Mouse (Mus musculus) right cerebral cortex, postnatal 36 days (tissue): Measurements from ENCODE around the gene Nemf.

ENCODE experiments used
- DNase-seq, 2 experiments: peaks; one replicate each; pipeline ENCODE4 v3.0.0; 2022; ENCODE audit warnings: low spot score in 2 of 2, mixed read lengths in 1 of 2

Nemf gene

GRCm38 (mm10) chr12:69304051-69304450, 52.9 kb downstream of the Nemf start:
- DNase-seq, result no peak

- no peak for DNase-seq
Measured at GRCm38 (mm10) chr12:69302171-69302570, 54.8 kb downstream of the Nemf start.

DNA sequence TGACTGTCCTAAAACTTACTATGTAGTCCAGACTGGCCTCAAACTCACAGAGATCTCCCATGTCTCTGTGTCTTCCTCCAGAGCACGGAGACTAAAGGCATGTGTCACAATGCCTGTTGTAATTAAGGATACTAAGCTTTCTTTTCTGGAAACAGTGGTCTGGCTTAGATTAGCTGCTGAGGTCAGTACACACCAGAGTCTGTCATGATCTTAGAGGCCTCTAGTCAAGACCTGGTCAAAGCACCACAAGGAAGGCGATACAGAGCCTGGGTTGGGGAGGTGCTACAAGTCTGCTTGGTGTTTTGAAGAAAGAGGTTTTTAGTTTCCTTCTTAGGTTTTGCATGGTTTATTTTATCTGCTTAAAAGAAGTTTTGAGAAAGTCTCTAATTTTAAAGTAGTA, 56.6 kb downstream of the Nemf start:
- DNase-seq, result no peak

DNA sequence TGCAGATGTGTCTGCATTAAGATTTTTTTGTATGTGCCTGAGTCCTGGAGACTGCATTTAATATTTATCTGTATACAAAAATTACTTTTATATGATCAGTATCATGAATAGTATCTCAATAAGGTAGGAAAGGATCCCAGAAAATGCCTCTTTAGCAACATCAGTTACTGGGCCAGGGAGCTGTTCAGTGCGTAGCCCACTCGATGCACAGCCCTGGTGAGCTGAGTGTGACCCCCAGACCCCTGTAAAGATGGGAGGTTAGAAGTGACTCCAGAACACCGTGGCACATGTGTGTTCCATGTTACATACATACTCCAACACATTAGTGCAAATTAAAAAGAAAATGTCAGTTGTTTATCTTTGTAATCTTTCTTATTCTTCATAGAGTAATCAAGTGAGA, 57.1 kb downstream of the Nemf start:
- DNase-seq, result no peak

- no peak for DNase-seq
Measured at GRCm38 (mm10) chr12:69299231-69299630, 57.7 kb downstream of the Nemf start.

DNA sequence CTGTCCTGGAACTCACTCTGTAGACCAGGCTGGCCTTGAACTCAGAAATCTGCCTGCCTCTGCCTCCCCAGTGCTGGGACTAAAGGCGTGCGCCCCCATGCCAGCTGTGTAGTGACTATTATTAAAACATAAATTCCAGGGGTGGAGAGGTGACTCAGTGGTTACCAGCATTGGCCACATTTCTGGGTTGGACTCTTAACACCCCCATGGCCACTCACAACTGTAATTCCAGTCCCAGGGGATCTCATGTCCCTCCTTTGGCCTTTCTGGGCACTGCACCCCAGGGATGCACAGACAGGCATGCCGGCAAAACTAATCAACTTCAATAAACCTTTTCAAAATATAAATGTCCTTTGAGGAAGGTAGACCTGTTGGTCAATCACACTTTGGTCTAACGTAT, 58.7 kb downstream of the Nemf start:
- no peak for DNase-seq

- no peak for DNase-seq
Measured at GRCm38 (mm10) chr12:69297411-69298150, 59.4 kb downstream of the Nemf start.

GRCm38 (mm10) chr12:69296511-69297410, 60.2 kb downstream of the Nemf start, which contains the start of gene Klhdc2:
Gene Klhdc2, plus strand, starts transcription at chr12:69296681.
- DNase-seq, result peak; percentile 86 to 88

DNA sequence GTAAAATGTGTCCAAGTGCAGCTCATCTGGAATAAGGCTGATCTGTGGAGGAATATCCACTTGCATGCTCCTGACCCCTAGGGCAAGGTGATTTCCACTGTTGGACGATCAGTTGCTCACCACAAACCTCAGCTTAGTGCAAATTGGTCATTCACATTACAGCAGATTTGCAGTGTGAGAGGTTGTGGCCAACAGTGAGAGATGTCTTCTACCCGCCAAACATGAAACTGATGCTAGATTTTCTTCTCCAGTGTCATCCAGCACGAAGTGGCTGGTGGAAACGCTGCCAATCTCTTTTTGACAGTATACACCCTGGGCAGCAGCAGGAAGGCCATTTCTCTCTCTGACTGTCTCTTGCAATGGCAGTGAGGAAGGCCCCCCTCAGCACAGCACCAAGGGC, 61.3 kb downstream of the Nemf start:
- DNase-seq, result no peak

- no peak for DNase-seq
Measured at GRCm38 (mm10) chr12:69294936-69295335, 62.0 kb downstream of the Nemf start.

GRCm38 (mm10) chr12:69293815-69294214, 63.1 kb downstream of the Nemf start:
- DNase-seq, result no peak

DNA sequence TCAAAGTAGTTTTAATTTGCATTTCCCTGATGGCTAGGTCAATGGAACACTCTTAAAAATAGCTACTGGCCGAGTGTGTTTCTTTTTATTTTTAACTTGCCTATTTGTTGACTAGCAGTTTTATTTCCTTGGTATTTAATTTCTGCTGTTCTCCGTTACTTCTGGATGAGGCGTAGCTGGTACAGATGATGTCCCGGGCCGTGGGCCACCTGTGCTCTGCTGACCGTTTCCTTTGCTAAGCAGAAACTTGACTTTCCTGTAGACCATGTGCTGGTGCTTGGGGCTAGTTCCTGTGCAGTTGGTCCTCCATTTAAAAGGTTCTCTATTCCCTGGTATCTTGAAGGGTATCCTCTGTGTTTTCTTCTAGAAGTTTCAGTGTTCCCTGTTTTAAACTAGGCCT, 64.6 kb downstream of the Nemf start:
- no peak for DNase-seq

DNA sequence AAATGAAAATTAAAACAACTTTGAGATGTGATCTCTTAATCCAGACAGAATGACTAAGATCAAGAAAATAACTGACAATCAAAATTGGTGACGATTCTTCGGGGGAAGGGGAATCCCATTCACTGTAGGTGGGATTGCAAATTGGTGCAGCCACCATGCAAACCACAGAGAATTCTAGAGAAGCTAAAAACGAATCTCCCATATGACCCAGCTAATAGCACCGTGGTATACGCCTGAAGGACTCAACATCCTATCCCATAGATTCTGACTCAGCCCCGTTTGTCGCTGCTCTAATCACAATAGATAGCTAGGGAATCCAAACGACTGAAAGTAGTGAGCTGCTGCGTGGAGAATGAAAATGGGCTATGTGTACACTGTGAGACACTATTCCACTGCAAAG, 68.3 kb downstream of the Nemf start:
- DNase-seq, result no peak

- DNase-seq, result no peak
Measured at GRCm38 (mm10) chr12:69287535-69287934, 69.4 kb downstream of the Nemf start.

- DNase-seq, result no peak
Measured at GRCm38 (mm10) chr12:69283146-69283545, 73.8 kb downstream of the Nemf start.

DNA sequence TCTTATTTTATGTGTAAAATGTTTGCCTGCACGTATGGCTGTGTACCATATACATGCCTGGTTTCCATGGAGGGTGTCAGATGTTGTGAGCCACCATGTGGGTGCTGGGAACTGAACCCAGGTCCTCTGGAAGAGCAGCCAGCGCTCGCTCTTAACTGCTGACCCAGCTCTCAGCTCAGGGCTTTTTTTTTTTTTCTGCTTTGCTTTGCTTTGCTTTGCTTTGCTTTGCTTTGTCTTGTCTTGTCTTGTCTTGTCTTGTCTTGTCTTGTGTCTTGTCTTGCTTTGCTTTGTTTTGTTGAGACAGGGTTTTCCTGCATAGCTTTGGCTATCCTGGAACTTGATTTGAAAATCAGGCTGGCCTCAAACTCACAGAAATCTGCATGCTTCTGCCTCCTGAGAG, 76.0 kb downstream of the Nemf start:
- DNase-seq, result no peak

GRCm38 (mm10) chr12:69279931-69280469, 77.0 kb downstream of the Nemf start:
- no peak for DNase-seq

DNA sequence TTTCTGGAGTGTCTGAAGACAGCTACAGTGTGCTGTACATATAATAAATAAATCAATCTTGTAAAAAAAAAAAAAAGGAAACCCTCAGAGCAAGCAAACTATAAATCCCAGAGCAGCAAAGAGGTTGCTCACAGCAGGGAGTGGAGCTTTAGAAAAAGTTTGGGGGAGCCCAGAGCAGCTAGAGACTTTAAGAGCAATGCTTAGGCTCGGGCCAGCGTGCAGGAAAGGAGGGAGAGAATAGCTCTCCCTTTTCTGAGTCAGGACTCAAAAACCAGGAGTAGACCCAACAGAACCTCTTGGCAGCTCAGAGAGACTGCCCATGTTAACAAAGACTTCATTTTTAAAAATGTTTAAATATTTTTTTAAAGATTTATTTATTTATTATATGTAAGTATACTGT, 88.0 kb downstream of the Nemf start:
- no peak for DNase-seq

DNA sequence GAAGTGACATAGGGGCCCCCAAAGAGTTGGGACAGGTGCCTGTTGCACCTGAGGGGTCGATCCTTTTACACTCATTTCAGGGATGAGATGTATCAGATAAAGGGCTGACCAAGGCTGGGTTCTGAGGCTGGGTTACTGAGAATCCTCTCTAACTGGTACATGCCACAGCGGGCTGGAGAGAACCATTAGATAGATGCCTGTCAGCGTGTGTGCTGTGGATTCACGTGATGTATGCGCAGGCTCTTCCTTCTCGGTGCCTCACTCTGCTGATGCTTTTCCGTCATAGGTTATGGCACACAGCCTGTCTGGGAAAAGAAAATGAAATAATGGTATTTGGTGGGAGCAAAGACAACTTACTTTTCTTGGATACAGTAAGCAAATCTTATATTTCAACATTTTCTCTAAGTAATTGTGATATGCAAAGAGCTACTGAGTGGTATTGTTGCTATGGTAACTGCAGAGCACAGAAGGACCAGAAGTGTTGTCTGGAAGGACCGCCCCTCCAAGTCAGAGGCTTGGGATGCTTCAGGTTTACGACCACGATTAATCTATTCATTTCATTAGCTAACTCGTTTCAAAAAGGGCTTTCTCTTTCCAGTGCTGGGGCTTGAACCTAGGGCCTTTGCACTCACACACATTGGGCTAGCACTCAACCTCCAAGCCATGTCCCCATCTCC, 88.9 kb downstream of the Nemf start:
- no peak for DNase-seq

DNA sequence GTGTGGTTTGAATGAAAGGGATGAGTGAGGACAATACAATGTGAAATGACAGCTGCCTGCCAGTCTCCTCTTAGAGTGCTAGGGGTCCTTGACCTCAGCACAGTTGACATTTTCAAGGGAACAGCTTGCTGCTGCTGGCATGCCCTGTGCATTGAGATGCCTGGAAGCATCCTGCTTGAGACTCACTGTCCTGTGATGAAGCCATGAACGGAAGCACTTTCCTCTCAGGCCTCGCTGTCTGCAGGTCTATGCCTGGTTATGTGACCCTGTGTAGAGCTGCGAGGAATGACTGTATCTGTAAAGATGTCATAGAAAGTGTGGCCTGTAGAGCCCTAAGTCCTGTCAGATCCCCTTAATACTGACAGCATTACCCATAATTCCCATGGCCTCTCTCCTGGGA, 91.9 kb downstream of the Nemf start:
- DNase-seq, result no peak

DNA sequence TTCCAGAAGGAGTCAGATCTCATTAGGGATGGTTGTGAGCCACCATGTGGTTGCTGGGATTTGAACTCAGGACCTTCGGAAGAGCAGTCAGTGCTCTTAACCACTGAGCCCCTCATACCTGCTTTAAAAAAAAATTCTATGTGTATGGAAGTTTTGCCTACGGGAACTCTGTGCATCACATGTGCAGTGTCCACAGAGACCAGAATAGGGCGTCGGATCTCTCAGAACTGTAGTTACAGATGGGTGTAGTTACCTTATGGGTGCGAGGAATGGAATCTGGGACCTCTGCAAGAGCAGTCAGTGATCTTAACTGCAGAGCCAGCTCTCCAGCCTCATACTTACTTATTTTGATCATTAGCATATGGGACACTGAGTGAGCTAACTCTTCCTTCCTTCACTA, 94.7 kb downstream of the Nemf start:
- DNase-seq, result no peak
